Mouse (Mus musculus) forebrain, embryonic 11.5 days (tissue): ENCODE data around the gene Chn1. TPM values are rescaled to one million over a fixed set of nuclear protein-coding genes. Genes with fewer than 3 reads are reported as not detected.
A peak's percentile ranks its signal among the peaks of the same experiment; 100 is the strongest.

Experiments
- ATAC-seq: fragments of 200-750 bp; cut with Nextera tagmentation; replicated peaks from 2 replicates; pipeline ENCODE4 v1.8.0; 2017; ENCODE audit warnings: moderate TSS enrichment; ENCODE audit not compliant: low FRiP score
- DNase-seq: peaks from one replicate; pipeline ENCODE4 v3.0.0-alpha.2; 2017; ENCODE audit warnings: low spot score
- H3K27ac ChIP-seq: fragments of 300-500 bp; sonication (generic); 2 replicates; pipeline ENCODE4 v1.5.1; 2014; ENCODE audit warnings: low read depth, low read length
- H3K27me3 ChIP-seq: fragments of 300-500 bp; sonication (generic); 2 replicates; pipeline ENCODE4 v1.6.1; 2014; ENCODE audit warnings: mild to moderate bottlenecking, low read length, mixed read lengths; ENCODE audit not compliant: control insufficient read depth, insufficient read depth
- H3K36me3 ChIP-seq: fragments of 300-500 bp; sonication (generic); 2 replicates; pipeline ENCODE4 v1.6.1; 2014; ENCODE audit warnings: mild to moderate bottlenecking, low read length, moderate library complexity, mixed read lengths; ENCODE audit not compliant: control insufficient read depth, insufficient read depth
- H3K4me1 ChIP-seq: fragments of 300-500 bp; sonication (generic); replicated peaks from 2 replicates; pipeline ENCODE4 v1.6.1; 2014; ENCODE audit warnings: low read length, mixed read lengths; ENCODE audit not compliant: control insufficient read depth, insufficient read depth
- H3K4me2 ChIP-seq: fragments of 300-500 bp; sonication (generic); 2 replicates; pipeline ENCODE4 v1.6.1; 2014; ENCODE audit warnings: low read depth, mild to moderate bottlenecking, low read length, moderate library complexity, mixed read lengths; ENCODE audit not compliant: severe bottlenecking
- H3K4me3 ChIP-seq: fragments of 300-500 bp; sonication (generic); 2 replicates; pipeline ENCODE4 v1.5.1; 2014; ENCODE audit warnings: low read depth, low read length
- H3K9ac ChIP-seq: fragments of 300-500 bp; sonication (generic); 2 replicates; pipeline ENCODE4 v1.6.1; 2014; ENCODE audit warnings: low read length
- H3K9me3 ChIP-seq: fragments of 300-500 bp; sonication (generic); 2 replicates; pipeline ENCODE4 v1.6.1; 2016; ENCODE audit warnings: low read length, mixed read lengths; ENCODE audit not compliant: control insufficient read depth
- WGBS: fragments of 180-500 bp; shearing (Covaris S2); extraction: QIAGEN DNeasy Blood & Tissue Kit; methylation state at CpG from one replicate; pipeline ENCODE4 v1.1.7; 2014; 5-methylcytosine and 5-hydroxymethylcytosine counted together
- polyA plus RNA-seq: library from polyadenylated mRNA; unstranded; fragments of >200 nt; fragmentation: Nextera tagmentation; extraction: Ambion mirVana; gene quantifications from 2 replicates; pipeline ENCODE4 v1.2.1, GENCODE M21; 2014

Gene Chn1
- polyA plus RNA-seq, 1 experiment from 2014 or later = 62.2 TPM

GRCm38 (mm10) chr2:73590106-73590505 lies 185.0 kb downstream of the Chn1 start:
- no peaks in the 10 kb centered on the region for H3K36me3 ChIP-seq
- 0 out of 2 replicates have a peak, but pooled peaks have one; percentile 51 for ATAC-seq
- peak; percentile 69 for DNase-seq
- peak overlapping the region; percentile 1; the same call in 1 of the 2 replicates for H3K4me3 ChIP-seq
- no peak overlapping the region for H3K27ac ChIP-seq
- no peaks in the 10 kb centered on the region for H3K9me3 ChIP-seq
- 15% methylated on average over 12 of the region's 12 CpGs for WGBS
- H3K9ac ChIP-seq = no peak overlapping the region
- peak overlapping the region; percentile 41 for H3K4me2 ChIP-seq
- peaks cover 8% of the 10 kb centered on the region; the same call in 1 of the 2 replicates for H3K4me1 ChIP-seq
- H3K27me3 ChIP-seq = no peaks in the 10 kb centered on the region

GRCm38 (mm10) chr2:73588951-73589350 lies 186.2 kb downstream of the Chn1 start:
- Histone ChIP-seq H3K4me2 (no peak overlapping the region), H3K4me1 (peaks cover 11% of the 10 kb centered on the region; the same call in 1 of the 2 replicates), H3K27me3 (no peaks in the 10 kb centered on the region), H3K4me3 (no peak overlapping the region), H3K36me3 (no peaks in the 10 kb centered on the region), H3K9me3 (no peaks in the 10 kb centered on the region), H3K9ac (no peak overlapping the region), H3K27ac (no peak overlapping the region)
- DNase-seq (no peak), ATAC-seq (no peak)
- 81% methylated on average over 2 of the region's 2 CpGs for WGBS

GRCm38 (mm10) chr2:73587109-73587506 lies 188.0 kb downstream of the Chn1 start:
- no peaks in the 10 kb centered on the region for H3K27me3 ChIP-seq
- H3K27ac ChIP-seq = no peak overlapping the region
- H3K4me2 ChIP-seq = no peak overlapping the region
- no peak overlapping the region for H3K4me3 ChIP-seq
- ATAC-seq (no peak), DNase-seq (no peak)
- no peaks in the 10 kb centered on the region for H3K9me3 ChIP-seq
- H3K9ac ChIP-seq = no peak overlapping the region
- H3K36me3 ChIP-seq = no peaks in the 10 kb centered on the region
- 58% methylated on average over 4 of the region's 4 CpGs for WGBS
- peaks cover 10% of the 10 kb centered on the region; the same call in 1 of the 2 replicates for H3K4me1 ChIP-seq

- H3K9ac ChIP-seq = no peak overlapping the region
- ATAC-seq (no peak), DNase-seq (no peak)
- H3K4me3 ChIP-seq = no peak overlapping the region
- no peak overlapping the region for H3K4me2 ChIP-seq
- H3K4me1 ChIP-seq = peaks cover 8% of the 10 kb centered on the region; the same call in 1 of the 2 replicates
- no peaks in the 10 kb centered on the region for H3K9me3 ChIP-seq
- WGBS = 68% methylated on average over 10 of the region's 10 CpGs
- no peaks in the 10 kb centered on the region for H3K36me3 ChIP-seq
- no peak overlapping the region for H3K27ac ChIP-seq
- H3K27me3 ChIP-seq = no peaks in the 10 kb centered on the region
These were observed 188.6 kb downstream of the Chn1 start for GRCm38 (mm10) chr2:73586392-73587108.

GRCm38 (mm10) chr2:73585347-73585831 lies 189.8 kb downstream of the Chn1 start:
- no peak for DNase-seq
- peak overlapping the region; percentile 39; the same call in 1 of the 2 replicates for H3K9ac ChIP-seq
- peak overlapping the region; percentile 71 for H3K4me2 ChIP-seq
- 14% methylated on average over 12 of the region's 12 CpGs for WGBS
- peaks cover 5% of the 10 kb centered on the region; the same call in 1 of the 2 replicates for H3K4me1 ChIP-seq
- peak overlapping the region; percentile 38 for H3K4me3 ChIP-seq
- H3K36me3 ChIP-seq = no peaks in the 10 kb centered on the region
- no peaks in the 10 kb centered on the region for H3K27me3 ChIP-seq
- no peaks in the 10 kb centered on the region for H3K9me3 ChIP-seq
- H3K27ac ChIP-seq = no peak overlapping the region
- ATAC-seq = 0 out of 2 replicates have a peak, but pooled peaks have one; percentile 10

DNA sequence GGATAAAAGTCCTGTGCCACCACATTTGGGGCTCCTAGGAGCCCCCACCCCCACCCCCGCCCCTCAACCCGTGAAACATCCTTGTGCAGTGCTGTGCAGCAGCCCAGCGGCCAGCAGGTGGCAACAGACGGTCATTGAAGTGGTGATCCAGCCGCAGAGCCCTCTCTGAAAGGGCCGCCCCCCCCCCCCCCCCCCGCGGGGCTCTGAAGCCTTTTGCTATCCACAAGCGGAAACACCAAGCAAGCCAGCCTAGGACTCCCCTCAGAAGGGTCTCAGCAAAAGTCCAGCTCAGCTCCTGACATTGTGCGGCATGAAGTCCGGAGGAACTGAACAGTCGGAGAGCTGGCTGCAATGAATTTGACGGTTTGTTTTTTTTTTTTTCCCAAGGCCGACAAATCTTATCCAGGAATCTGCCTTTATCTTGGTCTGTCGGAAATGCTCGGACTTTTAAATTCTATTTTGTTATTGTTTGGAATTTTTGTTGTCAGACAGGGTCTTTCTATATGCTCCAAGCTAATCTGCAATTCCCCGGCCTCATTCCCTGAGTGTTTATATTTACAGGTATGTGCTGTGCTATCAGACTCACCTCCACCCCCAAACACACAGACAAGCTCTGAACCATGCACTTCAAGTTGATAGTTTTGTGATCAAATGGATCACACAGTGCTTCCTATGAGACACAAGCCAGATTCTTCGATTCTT lies 190.3 kb downstream of the Chn1 start:
- peak overlapping the region; percentile 38 for H3K4me3 ChIP-seq
- WGBS = 6% methylated on average over 14 of the region's 18 CpGs
- ATAC-seq (peak; percentile 80), DNase-seq (peak; percentile 92)
- no peaks in the 10 kb centered on the region for H3K36me3 ChIP-seq
- peak overlapping the region; percentile 71 for H3K4me2 ChIP-seq
- H3K4me1 ChIP-seq = 0 out of 2 replicates have a peak, but pooled peaks cover 3% of the 10 kb centered on the region
- H3K9me3 ChIP-seq = no peaks in the 10 kb centered on the region
- H3K27ac ChIP-seq = no peak overlapping the region
- H3K27me3 ChIP-seq = no peaks in the 10 kb centered on the region
- peak overlapping the region; percentile 39; the same call in 1 of the 2 replicates for H3K9ac ChIP-seq

DNA sequence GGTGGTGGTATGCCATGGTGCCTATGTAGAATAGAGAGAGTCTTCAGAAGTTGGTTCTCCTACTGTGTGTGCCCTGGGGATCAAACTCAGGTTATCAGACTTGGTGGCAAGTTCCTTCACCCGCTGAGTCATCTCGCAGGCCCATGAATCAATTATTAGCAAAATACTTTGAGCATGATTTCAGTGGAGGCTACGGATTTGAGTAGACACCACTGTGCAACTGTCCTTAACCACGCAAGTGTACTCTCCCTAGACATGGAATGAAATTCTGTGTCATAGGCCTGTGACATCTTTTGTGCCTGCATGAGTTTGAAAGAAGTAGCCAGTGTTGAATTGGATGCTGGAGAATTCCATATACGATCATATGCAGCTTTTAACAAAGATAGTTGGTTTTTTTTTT lies 194.4 kb downstream of the Chn1 start:
- Histone ChIP-seq H3K4me3 (no peak overlapping the region), H3K36me3 (no peaks in the 10 kb centered on the region), H3K9me3 (no peaks in the 10 kb centered on the region), H3K4me1 (0 out of 2 replicates have a peak, but pooled peaks cover 3% of the 10 kb centered on the region), H3K27ac (no peak overlapping the region), H3K27me3 (no peaks in the 10 kb centered on the region), H3K9ac (no peak overlapping the region), H3K4me2 (no peak overlapping the region)
- WGBS = 86% methylated on average over 5 of the region's 5 CpGs
- DNase-seq (no peak), ATAC-seq (no peak)

DNA sequence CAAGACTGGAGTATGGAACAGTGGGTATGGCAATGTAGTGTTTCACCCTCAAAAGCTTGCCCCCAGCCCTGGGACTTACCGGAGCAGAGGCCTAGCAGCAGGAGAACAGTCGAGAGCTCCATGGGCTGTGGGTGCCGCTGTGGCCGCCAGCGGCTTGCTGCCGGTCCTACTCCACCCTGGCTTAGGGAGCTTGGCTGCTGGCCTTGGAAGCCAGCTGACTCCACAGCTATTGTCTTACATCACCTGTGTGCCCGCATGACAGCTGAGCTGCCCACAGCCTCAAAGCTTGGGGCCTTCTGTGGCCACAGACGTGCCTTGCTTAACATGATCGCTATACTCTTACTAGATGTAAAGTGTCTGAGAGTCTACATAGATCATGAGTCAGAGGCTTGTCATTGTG lies 195.0 kb downstream of the Chn1 start, which contains the start of gene Chrna1:
Gene Chrna1, minus strand, starts transcription at position 173 of the 400 bp plus-strand sequence.
- 94% methylated on average over 9 of the region's 9 CpGs for WGBS
- DNase-seq (no peak), ATAC-seq (no peak)
- Histone ChIP-seq H3K36me3 (no peaks in the 10 kb centered on the region), H3K4me3 (no peak within 1 kb of the TSS), H3K4me1 (0 out of 2 replicates have a peak, but pooled peaks cover 3% of the 10 kb centered on the region), H3K9ac (no peak within 1 kb of the TSS), H3K9me3 (no peaks in the 10 kb centered on the region), H3K27me3 (no peaks in the 10 kb centered on the region), H3K27ac (no peak within 1 kb of the TSS), H3K4me2 (no peak within 1 kb of the TSS)
